Mouse (Mus musculus) adrenal gland (tissue): ENCODE results near the gene Tep1.
"Not testable (repeated sequence)": the region's sequence is repeated elsewhere in the genome, so short reads cannot be mapped to it uniquely, and the experiment has no call there.

ENCODE experiments used
- intact Hi-C: fragments of 180-260 bp; cut with DNase I; formaldehyde crosslinking; loops from one replicate; pipeline ENCODE4 v1.15.1; 2025

Gene Tep1

GRCm38 (mm10) chr14:50868656-50869055 lies 1.7 kb downstream of the Tep1 start:
- intact Hi-C loops, result no loop called here

GRCm38 (mm10) chr14:50868211-50868610 lies 2.1 kb downstream of the Tep1 start:
- intact Hi-C loops, result no loop called here

GRCm38 (mm10) chr14:50866966-50867365 lies 3.4 kb downstream of the Tep1 start:
- intact Hi-C loops, result no loop called here

- intact Hi-C loops, result not testable (repeated sequence)
Observed at GRCm38 (mm10) chr14:50865005-50865404, 5.4 kb downstream of the Tep1 start.

- intact Hi-C loops, result no loop called here
Observed at GRCm38 (mm10) chr14:50862641-50863040, 7.7 kb downstream of the Tep1 start.

- intact Hi-C loops, result no loop called here
Observed at GRCm38 (mm10) chr14:50855788-50856187, 14.6 kb downstream of the Tep1 start.

- intact Hi-C loops, result no loop called here
Observed at GRCm38 (mm10) chr14:50837236-50837635, 33.1 kb downstream of the Tep1 start.

GRCm38 (mm10) chr14:50834435-50834834 lies 35.9 kb downstream of the Tep1 start:
- intact Hi-C loops, result no loop called here

GRCm38 (mm10) chr14:50833964-50834363 lies 36.4 kb downstream of the Tep1 start:
- intact Hi-C loops, result no loop called here

- intact Hi-C loops, result no loop called here
Observed at GRCm38 (mm10) chr14:50829878-50830277, 40.5 kb downstream of the Tep1 start.

- intact Hi-C loops, result no loop called here
Observed at GRCm38 (mm10) chr14:50826579-50826978, 43.8 kb downstream of the Tep1 start.

GRCm38 (mm10) chr14:50824219-50824618 lies 46.1 kb downstream of the Tep1 start:
- intact Hi-C loops, result no loop called here

GRCm38 (mm10) chr14:50823240-50823639 lies 47.1 kb downstream of the Tep1 start:
- intact Hi-C loops, result no loop called here

- intact Hi-C loops, result no loop called here
Observed at GRCm38 (mm10) chr14:50813060-50813459, 57.3 kb downstream of the Tep1 start.

- intact Hi-C loops, result loop anchor here (5.0 to 10.0 kb wide), 2 partner anchors 117 to 280 kb away; partner anchors contain the start of genes Apex1 and Osgep
Observed at GRCm38 (mm10) chr14:50807487-50808072, 62.8 kb downstream of the Tep1 start, which contains the start of the genes Ccnb1ip1 and Parp2. Gene Ccnb1ip1 (minus strand): TSS chr14:50807732. Gene Parp2 (plus strand): TSS chr14:50807841.

- intact Hi-C loops, result loop anchor here (5.0 to 10.0 kb wide), 2 partner anchors 118 to 281 kb away; partner anchors contain the start of genes Apex1 and Osgep
Observed at GRCm38 (mm10) chr14:50806469-50806868, 63.9 kb downstream of the Tep1 start.

GRCm38 (mm10) chr14:50804683-50805082 lies 65.7 kb downstream of the Tep1 start:
- intact Hi-C loops, result loop anchor here (5.0 to 10.0 kb wide), 2 partner anchors 120 to 283 kb away; partner anchors contain the start of genes Apex1 and Osgep

GRCm38 (mm10) chr14:50802843-50803562 lies 67.4 kb downstream of the Tep1 start:
- intact Hi-C loops, result loop anchor here (10.0 kb wide), 1 partner anchor 122 kb away; the partner anchor contains the start of genes Apex1 and Osgep

- intact Hi-C loops, result loop anchor here (10.0 kb wide), 1 partner anchor 122 kb away; the partner anchor contains the start of genes Apex1 and Osgep
Observed at GRCm38 (mm10) chr14:50802441-50802840, 67.9 kb downstream of the Tep1 start.

GRCm38 (mm10) chr14:50799502-50800259 lies 70.7 kb downstream of the Tep1 start:
- intact Hi-C loops, result loop anchor here (2.0 to 10.0 kb wide), 2 partner anchors 125 to 263 kb away; partner anchors contain the start of genes Apex1 and Osgep

- intact Hi-C loops, result no loop called here
Observed at GRCm38 (mm10) chr14:50798512-50798911, 71.8 kb downstream of the Tep1 start.
